Mouse (Mus musculus): ENCODE measurements around the gene Mrgprf. TPM values are rescaled to one million over a fixed set of nuclear protein-coding genes. Genes with fewer than 3 reads are reported as not detected.

Gene Mrgprf
- total RNA-seq (2021) (1 to 10 TPM; 2.9 to 4.0 TPM), polyA plus RNA-seq (2012; rRNA removed) (10.8 and 16.4 TPM in 2 replicates)
- long read RNA-seq = 0 reads

- peak within 1 kb of the TSS; percentile 79 for H3K27ac ChIP-seq
- no peaks in the 10 kb centered on the region for H3K79me2 ChIP-seq (replicated peaks; ENCODE audit: control insufficient read depth, insufficient read depth, low read length)
- DNase-seq = peak; percentile 82 to 87
- H3K9ac ChIP-seq (ENCODE audit: low read depth, low read length) = peak within 1 kb of the TSS; percentile 54
- TF ChIP-seq CTCF (IDR thresholded peaks at IDR 0.05) (peak; percentile 51), EP300 (IDR thresholded peaks at IDR 0.05; ENCODE audit: insufficient read depth, low read depth, low read length) (0 out of 2 replicates have a peak, but pooled peaks have one; percentile 23), POLR2A (IDR thresholded peaks at IDR 0.05; ENCODE audit: insufficient read depth, low read depth, low read length) (peak; percentile 57; the same call in 1 of the 2 replicates)
- no peaks in the 10 kb centered on the region for H3K36me3 ChIP-seq (ENCODE audit: control insufficient read depth, insufficient read depth, low read length)
- peak within 1 kb of the TSS; percentile 36 for H3K4me3 ChIP-seq
- WGBS = 26% methylated on average over 13 of the region's 13 CpGs
- intact Hi-C loops (cut with DNase I) = no loop called here
- H3K4me1 ChIP-seq (ENCODE audit: control insufficient read depth, insufficient read depth, low read length) = no peaks in the 10 kb centered on the region; the same call in 1 of the 2 replicates
- H3K27me3 ChIP-seq (ENCODE audit: control insufficient read depth, insufficient read depth, low read length) = no peaks in the 10 kb centered on the region
These were observed at the start of gene Mrgprf for GRCm38 (mm10) chr7:145300321-145301007. Gene Mrgprf (plus strand): TSS chr7:145300828.

- Histone ChIP-seq H3K36me3 (ENCODE audit: control insufficient read depth, insufficient read depth, low read length) (no peaks in the 10 kb centered on the region), H3K4me1 (ENCODE audit: control insufficient read depth, insufficient read depth, low read length) (no peaks in the 10 kb centered on the region), H3K4me3 (no peak overlapping the region), H3K79me2 (replicated peaks; ENCODE audit: control insufficient read depth, insufficient read depth, low read length) (no peaks in the 10 kb centered on the region), H3K27me3 (ENCODE audit: control insufficient read depth, insufficient read depth, low read length) (no peaks in the 10 kb centered on the region), H3K27ac (no peak overlapping the region), H3K9ac (ENCODE audit: low read depth, low read length) (no peak overlapping the region)
- DNase-seq = peak; percentile 78 to 87
- TF ChIP-seq CTCF (IDR thresholded peaks at IDR 0.05) = peak; percentile 96
- peak; percentile 80; the same call in 1 of the 2 replicates for TF ChIP-seq EP300 (IDR thresholded peaks at IDR 0.05; ENCODE audit: insufficient read depth, low read depth, low read length)
- no peak for TF ChIP-seq POLR2A (IDR thresholded peaks at IDR 0.05; ENCODE audit: insufficient read depth, low read depth, low read length)
- intact Hi-C loops (cut with DNase I) = loop anchor here (2.0 kb wide), 1 partner anchor 30 kb away; no protein-coding TSS in a partner anchor
- WGBS = 33% methylated on average over 8 of the region's 8 CpGs
These were observed 47.7 kb upstream of the Mrgprf start for GRCm38 (mm10) chr7:145252715-145253476.

GRCm38 (mm10) chr7:145253986-145254630 is 46.5 kb upstream of the Mrgprf start:
- Histone ChIP-seq H3K79me2 (replicated peaks; ENCODE audit: control insufficient read depth, insufficient read depth, low read length) (no peaks in the 10 kb centered on the region), H3K4me1 (ENCODE audit: control insufficient read depth, insufficient read depth, low read length) (no peaks in the 10 kb centered on the region), H3K9ac (ENCODE audit: low read depth, low read length) (no peak overlapping the region), H3K27me3 (ENCODE audit: control insufficient read depth, insufficient read depth, low read length) (no peaks in the 10 kb centered on the region), H3K36me3 (ENCODE audit: control insufficient read depth, insufficient read depth, low read length) (no peaks in the 10 kb centered on the region), H3K4me3 (no peak overlapping the region), H3K27ac (no peak overlapping the region)
- no peak for TF ChIP-seq EP300 (IDR thresholded peaks at IDR 0.05; ENCODE audit: insufficient read depth, low read depth, low read length)
- no peak for TF ChIP-seq POLR2A (IDR thresholded peaks at IDR 0.05; ENCODE audit: insufficient read depth, low read depth, low read length)
- no peak for TF ChIP-seq CTCF (IDR thresholded peaks at IDR 0.05)
- WGBS = 54% methylated on average over 3 of the region's 3 CpGs
- intact Hi-C loops (cut with DNase I) = loop anchor here (2.0 kb wide), 1 partner anchor 29 kb away; no protein-coding TSS in a partner anchor
- DNase-seq = no peak

GRCm38 (mm10) chr7:145256092-145256491 is 44.5 kb upstream of the Mrgprf start:
- intact Hi-C loops (cut with DNase I) = no loop called here
- WGBS = 100% methylated on average over 1 of the region's 1 CpGs
- no peaks in the 10 kb centered on the region for H3K27me3 ChIP-seq (ENCODE audit: control insufficient read depth, insufficient read depth, low read length)
- no peaks in the 10 kb centered on the region for H3K79me2 ChIP-seq (replicated peaks; ENCODE audit: control insufficient read depth, insufficient read depth, low read length)
- H3K36me3 ChIP-seq (ENCODE audit: control insufficient read depth, insufficient read depth, low read length) = no peaks in the 10 kb centered on the region
- H3K9ac ChIP-seq (ENCODE audit: low read depth, low read length) = no peak overlapping the region
- TF ChIP-seq POLR2A (IDR thresholded peaks at IDR 0.05; ENCODE audit: insufficient read depth, low read depth, low read length) = no peak
- TF ChIP-seq EP300 (IDR thresholded peaks at IDR 0.05; ENCODE audit: insufficient read depth, low read depth, low read length) = no peak
- no peak for TF ChIP-seq CTCF (IDR thresholded peaks at IDR 0.05)
- H3K27ac ChIP-seq = no peak overlapping the region
- H3K4me3 ChIP-seq = no peak overlapping the region
- no peaks in the 10 kb centered on the region for H3K4me1 ChIP-seq (ENCODE audit: control insufficient read depth, insufficient read depth, low read length)
- no peak for DNase-seq

- DNase-seq = no peak
These were observed 36.4 kb upstream of the Mrgprf start for GRCm38 (mm10) chr7:145264202-145264601.

More at GRCm38 (mm10) chr7:145264202-145264601, 36.4 kb upstream of the Mrgprf start:
- Histone ChIP-seq H3K27me3 (ENCODE audit: control insufficient read depth, insufficient read depth, low read length) (no peaks in the 10 kb centered on the region), H3K4me1 (ENCODE audit: control insufficient read depth, insufficient read depth, low read length) (peaks cover 2% of the 10 kb centered on the region), H3K9ac (ENCODE audit: low read depth, low read length) (no peak overlapping the region), H3K4me3 (no peak overlapping the region), H3K79me2 (replicated peaks; ENCODE audit: control insufficient read depth, insufficient read depth, low read length) (no peaks in the 10 kb centered on the region), H3K36me3 (ENCODE audit: control insufficient read depth, insufficient read depth, low read length) (no peaks in the 10 kb centered on the region), H3K27ac (no peak overlapping the region)
- TF ChIP-seq CTCF (IDR thresholded peaks at IDR 0.05) (no peak), POLR2A (IDR thresholded peaks at IDR 0.05; ENCODE audit: insufficient read depth, low read depth, low read length) (no peak), EP300 (IDR thresholded peaks at IDR 0.05; ENCODE audit: insufficient read depth, low read depth, low read length) (no peak)
- whole genome bisulfite sequencing = 62% methylated on average over 9 of the region's 9 CpGs
- intact Hi-C loops (cut with DNase I) = no loop called here
